Mouse (Mus musculus): ENCODE measurements around the gene Topbp1. TPM values are rescaled to one million over a fixed set of nuclear protein-coding genes. Genes with fewer than 3 reads are reported as not detected.
"Not testable (repeated sequence)": the region's sequence is repeated elsewhere in the genome, so short reads cannot be mapped to it uniquely, and the experiment has no call there.

Topbp1 gene
- polyA plus RNA-seq, 1 experiment from 2014 or later: 22.8 TPM

GRCm38 (mm10) chr9:103332663-103333062 lies 27.6 kb downstream of the Topbp1 start:
- Histone ChIP-seq H3K36me3 (replicated peaks; ENCODE audit: control insufficient read depth, insufficient read depth) (peaks cover 66% of the 10 kb centered on the region), H3K4me3 (replicated peaks; ENCODE audit: low read length) (no peak overlapping the region)
- no peak for DNase-seq (ENCODE audit: low spot score)

DNA sequence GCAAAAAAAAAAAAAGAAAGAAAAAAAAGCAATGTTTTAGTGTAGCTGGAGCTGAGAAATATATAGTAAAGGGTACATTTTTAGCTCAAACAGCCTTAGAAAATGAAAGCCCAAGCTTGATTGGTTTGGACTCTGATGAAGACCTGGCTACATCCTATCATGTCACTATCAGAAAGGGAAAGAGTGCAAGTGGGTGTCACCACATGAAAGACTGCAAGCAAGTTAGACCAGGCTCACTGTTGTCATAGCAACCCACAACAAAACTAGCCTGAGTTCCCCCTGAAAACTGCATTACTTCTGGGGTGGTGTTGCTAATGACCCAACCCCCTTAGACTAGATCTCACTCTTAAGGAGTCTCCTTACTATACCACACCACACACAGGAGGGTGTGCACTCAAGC lies 31.9 kb downstream of the Topbp1 start:
- Histone ChIP-seq H3K27ac (no peak overlapping the region), H3K27me3 (ENCODE audit: control insufficient read depth, insufficient read depth, low read length) (no peaks in the 10 kb centered on the region), H3K9ac (no peak overlapping the region), H3K4me1 (replicated peaks; ENCODE audit: control insufficient read depth, insufficient read depth, low read length) (no peaks in the 10 kb centered on the region), H3K36me3 (replicated peaks; ENCODE audit: control insufficient read depth, insufficient read depth) (peaks cover 79% of the 10 kb centered on the region), H3K9me3 (ENCODE audit: control insufficient read depth, low read length) (no peaks in the 10 kb centered on the region), H3K4me2 (replicated peaks) (no peak overlapping the region), H3K4me3 (replicated peaks; ENCODE audit: low read length) (no peak overlapping the region)
- no peak for DNase-seq (ENCODE audit: low spot score)
- ATAC-seq (ENCODE audit: low FRiP score): no peak

More at GRCm38 (mm10) chr9:103332663-103333062, 27.6 kb downstream of the Topbp1 start:
- Histone ChIP-seq H3K9ac (no peak overlapping the region), H3K27me3 (ENCODE audit: control insufficient read depth, insufficient read depth, low read length) (no peaks in the 10 kb centered on the region), H3K4me2 (replicated peaks) (no peak overlapping the region), H3K4me1 (replicated peaks; ENCODE audit: control insufficient read depth, insufficient read depth, low read length) (no peaks in the 10 kb centered on the region), H3K27ac (no peak overlapping the region), H3K9me3 (ENCODE audit: control insufficient read depth, low read length) (no peaks in the 10 kb centered on the region)
- ATAC-seq (ENCODE audit: low FRiP score): no peak
- 96% methylated on average over 6 of the region's 6 CpGs for WGBS

DNA sequence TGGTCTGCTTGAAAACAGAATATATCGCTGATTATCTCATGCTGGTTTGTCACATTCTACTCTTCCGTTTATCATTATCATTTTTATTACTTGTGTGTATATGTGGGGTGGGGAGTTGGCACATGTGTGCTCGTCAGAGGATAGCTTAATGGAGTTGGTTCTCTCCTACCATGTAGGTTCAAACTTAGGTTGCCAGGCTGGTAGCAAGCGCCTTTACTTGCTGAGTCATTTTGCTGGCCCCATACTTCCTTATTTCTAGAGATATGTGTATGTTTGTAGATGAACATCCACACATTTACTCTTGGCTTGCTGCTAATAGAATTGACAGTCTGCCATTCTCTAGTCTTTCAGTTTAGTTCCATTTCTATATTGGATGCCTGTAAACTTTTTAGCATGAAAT lies 42.0 kb downstream of the Topbp1 start:
- ATAC-seq (ENCODE audit: low FRiP score) (no peak), DNase-seq (ENCODE audit: low spot score) (no peak)
- no peaks in the 10 kb centered on the region for H3K4me1 ChIP-seq (replicated peaks; ENCODE audit: control insufficient read depth, insufficient read depth, low read length)
- no peaks in the 10 kb centered on the region for H3K27me3 ChIP-seq (ENCODE audit: control insufficient read depth, insufficient read depth, low read length)
- H3K4me3 ChIP-seq (replicated peaks; ENCODE audit: low read length): no peak overlapping the region
- peaks cover 69% of the 10 kb centered on the region for H3K36me3 ChIP-seq (replicated peaks; ENCODE audit: control insufficient read depth, insufficient read depth)
- no peak overlapping the region for H3K4me2 ChIP-seq (replicated peaks)
- H3K27ac ChIP-seq: no peak overlapping the region
- H3K9ac ChIP-seq: no peak overlapping the region
- 94% methylated on average over 4 of the region's 4 CpGs for WGBS
- H3K9me3 ChIP-seq (ENCODE audit: control insufficient read depth, low read length): no peaks in the 10 kb centered on the region

GRCm38 (mm10) chr9:103347996-103348490 lies 43.0 kb downstream of the Topbp1 start:
- Histone ChIP-seq H3K27ac (no peak overlapping the region), H3K4me3 (replicated peaks; ENCODE audit: low read length) (no peak overlapping the region), H3K4me1 (replicated peaks; ENCODE audit: control insufficient read depth, insufficient read depth, low read length) (no peaks in the 10 kb centered on the region), H3K9ac (no peak overlapping the region), H3K27me3 (ENCODE audit: control insufficient read depth, insufficient read depth, low read length) (no peaks in the 10 kb centered on the region), H3K36me3 (replicated peaks; ENCODE audit: control insufficient read depth, insufficient read depth) (peaks cover 65% of the 10 kb centered on the region), H3K4me2 (replicated peaks) (no peak overlapping the region), H3K9me3 (ENCODE audit: control insufficient read depth, low read length) (no peaks in the 10 kb centered on the region)
- no peak for DNase-seq (ENCODE audit: low spot score)
- no peak for ATAC-seq (ENCODE audit: low FRiP score)
- 77% methylated on average over 1 of the region's 1 CpGs for WGBS

DNA sequence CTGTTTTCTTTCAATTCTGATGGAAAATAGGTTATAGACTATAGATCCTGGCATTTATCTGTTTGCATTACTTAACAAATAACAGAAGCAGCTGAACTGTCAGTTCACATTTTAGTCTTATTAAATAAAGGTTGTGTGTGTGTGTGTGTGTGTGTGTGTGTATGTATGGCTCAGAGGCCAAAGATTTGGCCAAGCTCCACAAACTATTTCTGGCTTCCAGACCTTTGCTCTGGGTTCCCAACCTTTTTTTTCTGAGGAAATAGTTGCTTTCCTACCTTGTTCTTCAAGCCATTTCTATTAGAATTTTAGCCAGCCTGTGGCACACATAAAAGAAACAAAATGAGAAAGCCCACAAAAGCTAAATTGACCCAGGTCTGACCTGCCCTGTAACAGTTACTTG lies 43.8 kb downstream of the Topbp1 start:
- H3K4me3 ChIP-seq (replicated peaks; ENCODE audit: low read length): no peak overlapping the region
- H3K36me3 ChIP-seq (replicated peaks; ENCODE audit: control insufficient read depth, insufficient read depth): peaks cover 58% of the 10 kb centered on the region

GRCm38 (mm10) chr9:103353500-103354260 lies 48.7 kb downstream of the Topbp1 start:
- ATAC-seq (ENCODE audit: low FRiP score); H3K4me2 ChIP-seq (replicated peaks); DNase-seq (ENCODE audit: low spot score); H3K27ac ChIP-seq; H3K4me1 ChIP-seq (replicated peaks; ENCODE audit: control insufficient read depth, insufficient read depth, low read length); H3K4me3 ChIP-seq (replicated peaks; ENCODE audit: low read length); H3K27me3 ChIP-seq (ENCODE audit: control insufficient read depth, insufficient read depth, low read length); H3K9me3 ChIP-seq (ENCODE audit: control insufficient read depth, low read length); H3K9ac ChIP-seq: not testable (repeated sequence)
- WGBS: 92% methylated on average over 7 of the region's 7 CpGs
- H3K36me3 ChIP-seq (replicated peaks; ENCODE audit: control insufficient read depth, insufficient read depth): peaks cover 52% of the 10 kb centered on the region

More for the DNA sequence above, 43.8 kb downstream of the Topbp1 start:
- no peaks in the 10 kb centered on the region for H3K9me3 ChIP-seq (ENCODE audit: control insufficient read depth, low read length)
- H3K4me2 ChIP-seq (replicated peaks): no peak overlapping the region
- H3K27me3 ChIP-seq (ENCODE audit: control insufficient read depth, insufficient read depth, low read length): no peaks in the 10 kb centered on the region
- DNase-seq (ENCODE audit: low spot score) (no peak), ATAC-seq (ENCODE audit: low FRiP score) (no peak)
- no peaks in the 10 kb centered on the region for H3K4me1 ChIP-seq (replicated peaks; ENCODE audit: control insufficient read depth, insufficient read depth, low read length)
- no peak overlapping the region for H3K27ac ChIP-seq
- no peak overlapping the region for H3K9ac ChIP-seq

GRCm38 (mm10) chr9:103357893-103358292 lies 52.9 kb downstream of the Topbp1 start:
- no peak for ATAC-seq (ENCODE audit: low FRiP score)
- Histone ChIP-seq H3K9me3 (ENCODE audit: control insufficient read depth, low read length) (no peaks in the 10 kb centered on the region), H3K36me3 (replicated peaks; ENCODE audit: control insufficient read depth, insufficient read depth) (peaks cover 66% of the 10 kb centered on the region), H3K4me1 (replicated peaks; ENCODE audit: control insufficient read depth, insufficient read depth, low read length) (peaks cover 2% of the 10 kb centered on the region; the same call in 1 of the 2 replicates), H3K27me3 (ENCODE audit: control insufficient read depth, insufficient read depth, low read length) (no peaks in the 10 kb centered on the region), H3K4me2 (replicated peaks) (no peak overlapping the region), H3K9ac (no peak overlapping the region), H3K27ac (no peak overlapping the region), H3K4me3 (replicated peaks; ENCODE audit: low read length) (no peak overlapping the region)
- no peak for DNase-seq (ENCODE audit: low spot score)

- H3K4me2 ChIP-seq (replicated peaks): no peak overlapping the region
- no peaks in the 10 kb centered on the region for H3K9me3 ChIP-seq (ENCODE audit: control insufficient read depth, low read length)
- peaks cover 9% of the 10 kb centered on the region for H3K4me1 ChIP-seq (replicated peaks; ENCODE audit: control insufficient read depth, insufficient read depth, low read length)
- H3K36me3 ChIP-seq (replicated peaks; ENCODE audit: control insufficient read depth, insufficient read depth): peaks cover 64% of the 10 kb centered on the region
- ATAC-seq (ENCODE audit: low FRiP score) (no peak), DNase-seq (ENCODE audit: low spot score) (no peak)
- no peak overlapping the region for H3K27ac ChIP-seq
- 84% methylated on average over 4 of the region's 4 CpGs for WGBS
- no peak overlapping the region for H3K9ac ChIP-seq
- H3K4me3 ChIP-seq (replicated peaks; ENCODE audit: low read length): no peak overlapping the region
- no peaks in the 10 kb centered on the region for H3K27me3 ChIP-seq (ENCODE audit: control insufficient read depth, insufficient read depth, low read length)
Observed at GRCm38 (mm10) chr9:103358545-103358944, 53.5 kb downstream of the Topbp1 start.

DNA sequence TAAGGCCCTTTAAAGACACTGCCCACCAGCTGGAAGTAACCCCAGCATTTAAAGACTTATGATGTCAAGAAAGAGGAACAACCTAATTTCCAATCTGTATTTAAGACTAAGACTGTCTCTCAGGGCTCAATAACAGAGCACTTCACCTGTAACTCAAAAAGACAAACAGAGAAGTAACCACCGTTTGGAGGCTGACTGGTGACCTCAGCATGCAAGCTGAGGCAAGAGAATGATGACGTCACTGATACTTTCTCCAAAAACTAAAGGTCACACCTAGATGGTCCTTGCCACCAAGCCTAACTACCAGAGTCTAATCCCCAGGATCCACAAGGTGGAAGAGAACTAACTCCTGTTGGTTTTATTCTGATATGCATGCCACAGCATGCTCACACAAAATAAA lies 55.6 kb downstream of the Topbp1 start:
- WGBS: 85% methylated on average over 2 of the region's 2 CpGs
- no peak overlapping the region for H3K27ac ChIP-seq
- peaks cover 14% of the 10 kb centered on the region for H3K4me1 ChIP-seq (replicated peaks; ENCODE audit: control insufficient read depth, insufficient read depth, low read length)
- H3K4me3 ChIP-seq (replicated peaks; ENCODE audit: low read length): no peak overlapping the region
- DNase-seq (ENCODE audit: low spot score): no peak
- no peak overlapping the region for H3K9ac ChIP-seq
- H3K27me3 ChIP-seq (ENCODE audit: control insufficient read depth, insufficient read depth, low read length): no peaks in the 10 kb centered on the region
- peaks cover 60% of the 10 kb centered on the region for H3K36me3 ChIP-seq (replicated peaks; ENCODE audit: control insufficient read depth, insufficient read depth)
- H3K4me2 ChIP-seq (replicated peaks): no peak overlapping the region
- ATAC-seq (ENCODE audit: low FRiP score): no peak
- no peaks in the 10 kb centered on the region for H3K9me3 ChIP-seq (ENCODE audit: control insufficient read depth, low read length)
